Comparison of ENCODE assay signal across 7 mouse cellular contexts in genomic region chr1:64097640-64098287, GRCm38 (mm10). TPM values are rescaled to one million over a fixed set of nuclear protein-coding genes. Genes with fewer than 3 reads are reported as not detected.
DNase-seq lines count a peak whose midpoint lies in the region; ATAC-seq lines count a peak whose summit lies in the region.

No protein-coding gene starts in this region.

- DNase-seq in lung, adult 18-20 months = no peak
- peak; percentile 86 for DNase-seq in yolk sac, embryonic 10.5 days (ENCODE audit: low spot score)
- no peak for DNase-seq in left cerebral cortex, adult 8-10 months (ENCODE audit: low spot score in 2 of 2)

- H3K9ac ChIP-seq in lung, embryonic 16.5 days (ENCODE audit: low read length) = no peak overlapping the region
- H3K9ac ChIP-seq in hindbrain, embryonic 13.5 days = no peak overlapping the region
- 0 out of 2 replicates have a peak overlapping the region, but pooled peaks have one; percentile 6 for H3K9ac ChIP-seq in limb, embryonic 13.5 days

- 61% methylated on average over 6 of the region's 6 CpGs for WGBS in lung, embryonic 16.5 days
- WGBS in hindbrain, embryonic 13.5 days = 73% methylated on average over 6 of the region's 6 CpGs
- WGBS in limb, embryonic 13.5 days = 66% methylated on average over 6 of the region's 6 CpGs

- H3K27me3 ChIP-seq in lung, embryonic 16.5 days (ENCODE audit: control insufficient read depth, insufficient read depth, low read depth, low read length) = no peaks in the 10 kb centered on the region
- no peaks in the 10 kb centered on the region for H3K27me3 ChIP-seq in hindbrain, embryonic 13.5 days
- no peaks in the 10 kb centered on the region for H3K27me3 ChIP-seq in limb, embryonic 13.5 days

- no peak overlapping the region for H3K4me3 ChIP-seq in lung, embryonic 16.5 days (ENCODE audit: low read length)
- H3K4me3 ChIP-seq in hindbrain, embryonic 13.5 days = no peak overlapping the region
- no peak overlapping the region for H3K4me3 ChIP-seq in limb, embryonic 13.5 days

- no peak overlapping the region for H3K4me2 ChIP-seq in lung, embryonic 16.5 days (ENCODE audit: low read depth, low read length)
- H3K4me2 ChIP-seq in hindbrain, embryonic 13.5 days = no peak overlapping the region
- H3K4me2 ChIP-seq in limb, embryonic 13.5 days (replicated peaks) = no peak overlapping the region

- H3K27ac ChIP-seq in lung, embryonic 16.5 days (ENCODE audit: low read length) = peak overlapping the region; percentile 15; the same call in 1 of the 2 replicates
- H3K27ac ChIP-seq in hindbrain, embryonic 13.5 days = 0 out of 2 replicates have a peak overlapping the region, but pooled peaks have one; percentile 35
- no peak overlapping the region for H3K27ac ChIP-seq in limb, embryonic 13.5 days

- H3K9me3 ChIP-seq in lung, embryonic 16.5 days (ENCODE audit: control insufficient read depth, low read length) = no peaks in the 10 kb centered on the region
- H3K9me3 ChIP-seq in hindbrain, embryonic 13.5 days = no peaks in the 10 kb centered on the region
- no peaks in the 10 kb centered on the region for H3K9me3 ChIP-seq in limb, embryonic 13.5 days

- ATAC-seq in lung, embryonic 16.5 days (ENCODE audit: low read depth) = no peak
- ATAC-seq in hindbrain, embryonic 13.5 days (ENCODE audit: low FRiP score) = peak; percentile 65; the same call in 1 of the 2 replicates
- ATAC-seq in limb, embryonic 13.5 days (ENCODE audit: low FRiP score, low read depth) = no peak
- no peak for ATAC-seq in granulocyte monocyte progenitor cell, adult 5-6 weeks (replicated peaks; ENCODE audit: poor library complexity, severe bottlenecking)

- peaks cover 18% of the 10 kb centered on the region for H3K4me1 ChIP-seq in lung, embryonic 16.5 days (replicated peaks; ENCODE audit: control insufficient read depth, insufficient read depth, low read length)
- peaks cover 47% of the 10 kb centered on the region for H3K4me1 ChIP-seq in hindbrain, embryonic 13.5 days (replicated peaks)
- H3K4me1 ChIP-seq in limb, embryonic 13.5 days = peaks cover 34% of the 10 kb centered on the region

- no peaks in the 10 kb centered on the region for H3K36me3 ChIP-seq in lung, embryonic 16.5 days (ENCODE audit: control insufficient read depth, insufficient read depth, low read length)
- 0 out of 2 replicates have a peak, but pooled peaks cover 4% of the 10 kb centered on the region for H3K36me3 ChIP-seq in hindbrain, embryonic 13.5 days
- H3K36me3 ChIP-seq in limb, embryonic 13.5 days = no peaks in the 10 kb centered on the region

RNA-seq across cellular contexts. Expression of gene Klf7, which starts 24.3 kb away (rescaled TPM):
- polyA plus RNA-seq in lung, embryonic 16.5 days (2015; fragmentation: Nextera tagmentation; extraction: Ambion mirVana) = 25.6 and 25.8 TPM in 2 replicates
- 93.3 and 100 TPM in 2 replicates for polyA plus RNA-seq in hindbrain, embryonic 13.5 days (2015; fragmentation: Nextera tagmentation; extraction: Ambion mirVana)
- 20.0 and 21.7 TPM in 2 replicates for polyA plus RNA-seq in limb, embryonic 13.5 days (2015; fragmentation: Nextera tagmentation; extraction: Ambion mirVana)
- total RNA-seq in granulocyte monocyte progenitor cell, adult 5-6 weeks (2014; fragmentation: Nextera tagmentation) = 5.0 and 8.5 TPM in 2 replicates
- total RNA-seq in granulocyte monocyte progenitor cell, adult 5-6 weeks (2017) = 6.3 and 12.4 TPM in 2 replicates
- 10 to 100 TPM; 38.9 to 48.5 (median 42.0) TPM for total RNA-seq in left cerebral cortex, adult 8-10 months (2022)
